Mouse (Mus musculus) kidney, postnatal 0 days (tissue): Measurements from ENCODE around the gene Gpatch2. TPM values are rescaled to one million over a fixed set of nuclear protein-coding genes. Genes with fewer than 3 reads are reported as not detected.

Source experiments
- ATAC-seq: fragments of 200-750 bp; cut with Nextera tagmentation; replicated peaks from 2 replicates; pipeline ENCODE4 v1.8.0; 2017; ENCODE audit warnings: low read depth, moderate number of reproducible peaks, moderate TSS enrichment, moderate library complexity; ENCODE audit not compliant: low FRiP score
- DNase-seq: peaks from one replicate; pipeline ENCODE4 v3.0.0-alpha.2; 2016; ENCODE audit warnings: low spot score
- H3K27ac ChIP-seq: fragments of 300-500 bp; sonication (generic); 2 replicates; pipeline ENCODE4 v1.5.1; 2014; ENCODE audit warnings: mild to moderate bottlenecking
- H3K27me3 ChIP-seq: fragments of 300-500 bp; sonication (generic); 2 replicates; pipeline ENCODE4 v1.6.1; 2014; ENCODE audit warnings: low read length, mixed read lengths; ENCODE audit not compliant: insufficient read depth
- H3K36me3 ChIP-seq: fragments of 300-500 bp; sonication (generic); 2 replicates; pipeline ENCODE4 v1.6.1; 2014; ENCODE audit warnings: low read length, mixed read lengths; ENCODE audit not compliant: insufficient read depth
- H3K4me1 ChIP-seq: fragments of 300-500 bp; sonication (generic); replicated peaks from 2 replicates; pipeline ENCODE4 v1.6.1; 2014; ENCODE audit warnings: antibody characterized with exemption, low read length, mixed read lengths; ENCODE audit not compliant: insufficient read depth
- H3K4me2 ChIP-seq: fragments of 300-500 bp; sonication (generic); 2 replicates; pipeline ENCODE4 v1.6.1; 2014; ENCODE audit warnings: mild to moderate bottlenecking, low read length, moderate library complexity, mixed read lengths
- H3K4me3 ChIP-seq: fragments of 300-500 bp; sonication (generic); replicated peaks from 2 replicates; pipeline ENCODE4 v1.5.1; 2014; ENCODE audit warnings: low read depth, low read length
- H3K9ac ChIP-seq: fragments of 300-500 bp; sonication (generic); 2 replicates; pipeline ENCODE4 v1.6.1; 2014; ENCODE audit warnings: low read depth, low read length
- H3K9me3 ChIP-seq: fragments of 300-500 bp; sonication (generic); replicated peaks from 2 replicates; pipeline ENCODE4 v1.6.1; 2016; ENCODE audit warnings: low read length, inconsistent platforms, mixed read lengths
- CTCF ChIP-seq: IDR thresholded peaks from 2 replicates; pipeline ENCODE4 v1.5.1; 2016; ENCODE audit warnings: antibody characterized with exemption, low read depth, mild to moderate bottlenecking, moderate library complexity
- WGBS: fragments of 180-500 bp; shearing (Covaris S2); extraction: QIAGEN DNeasy Blood & Tissue Kit; methylation state at CpG from one replicate; pipeline ENCODE4 v1.1.7; 2014; 5-methylcytosine and 5-hydroxymethylcytosine counted together
- polyA plus RNA-seq: library from polyadenylated mRNA; unstranded; fragments of >200 nt; fragmentation: Nextera tagmentation; extraction: Ambion mirVana; gene quantifications from 2 replicates; pipeline ENCODE4 v1.2.1, GENCODE M21; 2015

Gene Gpatch2
- polyA plus RNA-seq, 1 experiment from 2014 or later: 11.8 TPM

DNA sequence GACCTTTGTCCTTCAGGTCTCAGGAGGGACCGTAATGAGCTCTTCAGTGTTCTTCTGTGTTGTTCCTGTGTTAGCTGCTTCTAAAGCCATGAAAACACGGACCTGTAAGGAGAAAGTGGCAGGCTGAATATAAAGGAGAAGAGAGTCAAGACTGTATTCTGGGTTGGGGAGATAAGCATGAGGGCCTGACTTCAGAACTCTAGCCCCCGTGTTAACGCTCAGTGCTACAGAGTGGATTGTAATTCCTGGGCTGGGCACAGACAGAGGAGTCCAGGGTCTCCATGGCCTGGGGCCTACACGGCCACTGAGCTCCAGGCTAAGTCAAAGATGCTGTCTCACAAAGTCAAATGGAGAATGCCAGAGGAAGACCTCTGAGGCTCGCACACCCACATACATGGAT lies 132.3 kb downstream of the Gpatch2 start:
- WGBS: 95% methylated on average over 6 of the region's 6 CpGs

GRCm38 (mm10) chr1:187348053-187348820 lies 132.9 kb downstream of the Gpatch2 start:
- ATAC-seq: no peak
- WGBS: 91% methylated on average over 26 of the region's 26 CpGs
- Histone ChIP-seq H3K9me3 (no peaks in the 10 kb centered on the region), H3K27ac (no peak overlapping the region), H3K36me3 (0 out of 2 replicates have a peak, but pooled peaks cover 12% of the 10 kb centered on the region), H3K4me3 (no peak overlapping the region), H3K9ac (no peak overlapping the region), H3K4me1 (no peaks in the 10 kb centered on the region), H3K27me3 (no peaks in the 10 kb centered on the region), H3K4me2 (no peak overlapping the region)
- no peak for TF ChIP-seq CTCF
- DNase-seq: no peak

More for the DNA sequence above, 132.3 kb downstream of the Gpatch2 start:
- no peaks in the 10 kb centered on the region for H3K9me3 ChIP-seq
- H3K27me3 ChIP-seq: no peaks in the 10 kb centered on the region
- 0 out of 2 replicates have a peak, but pooled peaks cover 12% of the 10 kb centered on the region for H3K36me3 ChIP-seq
- no peak for ATAC-seq
- no peaks in the 10 kb centered on the region for H3K4me1 ChIP-seq
- H3K4me2 ChIP-seq: no peak overlapping the region
- no peak for TF ChIP-seq CTCF
- no peak overlapping the region for H3K27ac ChIP-seq
- DNase-seq: no peak
- H3K4me3 ChIP-seq: no peak overlapping the region
- no peak overlapping the region for H3K9ac ChIP-seq

GRCm38 (mm10) chr1:187348859-187349258 lies 133.6 kb downstream of the Gpatch2 start:
- no peak for ATAC-seq
- H3K9ac ChIP-seq: no peak overlapping the region
- no peak overlapping the region for H3K27ac ChIP-seq
- 83% methylated on average over 14 of the region's 14 CpGs for WGBS
- 0 out of 2 replicates have a peak, but pooled peaks cover 12% of the 10 kb centered on the region for H3K36me3 ChIP-seq
- no peaks in the 10 kb centered on the region for H3K9me3 ChIP-seq
- H3K4me3 ChIP-seq: no peak overlapping the region
- TF ChIP-seq CTCF: no peak
- H3K4me1 ChIP-seq: no peaks in the 10 kb centered on the region
- DNase-seq: no peak
- H3K27me3 ChIP-seq: no peaks in the 10 kb centered on the region
- no peak overlapping the region for H3K4me2 ChIP-seq

- Histone ChIP-seq H3K9me3 (no peaks in the 10 kb centered on the region), H3K4me1 (no peaks in the 10 kb centered on the region), H3K4me2 (no peak overlapping the region), H3K27me3 (no peaks in the 10 kb centered on the region), H3K4me3 (no peak overlapping the region), H3K27ac (no peak overlapping the region), H3K36me3 (no peaks in the 10 kb centered on the region), H3K9ac (no peak overlapping the region)
- DNase-seq (peak; percentile 43), ATAC-seq (no peak)
- TF ChIP-seq CTCF: no peak
- 71% methylated on average over 15 of the region's 15 CpGs for WGBS
Measured at GRCm38 (mm10) chr1:187356169-187356568, 140.9 kb downstream of the Gpatch2 start.

- no peaks in the 10 kb centered on the region for H3K9me3 ChIP-seq
- H3K36me3 ChIP-seq: no peaks in the 10 kb centered on the region
- no peaks in the 10 kb centered on the region for H3K4me1 ChIP-seq
- no peak overlapping the region for H3K4me2 ChIP-seq
- WGBS: 89% methylated on average over 8 of the region's 8 CpGs
- H3K4me3 ChIP-seq: no peak overlapping the region
- no peaks in the 10 kb centered on the region for H3K27me3 ChIP-seq
- no peak overlapping the region for H3K9ac ChIP-seq
- no peak for TF ChIP-seq CTCF
- DNase-seq: no peak
- H3K27ac ChIP-seq: no peak overlapping the region
- ATAC-seq: no peak
Measured at GRCm38 (mm10) chr1:187356904-187357303, 141.6 kb downstream of the Gpatch2 start.

DNA sequence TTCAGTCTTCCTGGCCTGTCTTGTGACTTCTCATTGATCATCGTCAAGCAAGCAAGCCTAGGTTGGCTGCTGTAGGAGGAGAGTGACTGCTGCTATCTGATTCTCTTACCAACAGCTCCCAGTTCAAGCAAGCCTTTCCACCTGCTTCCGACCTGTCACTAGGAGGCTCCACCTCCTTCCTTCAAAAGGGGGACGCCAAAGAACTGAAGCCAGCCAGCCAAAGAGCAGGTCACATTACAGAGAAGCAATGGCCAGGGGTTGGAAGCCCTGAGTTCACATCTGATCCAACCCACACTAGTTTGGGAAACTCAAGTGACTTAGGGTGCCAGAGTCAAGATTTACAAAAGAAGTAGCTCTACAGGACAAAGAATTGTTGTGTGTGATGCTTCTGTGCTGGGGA lies 144.9 kb downstream of the Gpatch2 start:
- Histone ChIP-seq H3K27me3 (no peaks in the 10 kb centered on the region), H3K9ac (no peak overlapping the region), H3K4me3 (no peak overlapping the region), H3K4me2 (no peak overlapping the region), H3K36me3 (no peaks in the 10 kb centered on the region), H3K4me1 (no peaks in the 10 kb centered on the region), H3K27ac (no peak overlapping the region), H3K9me3 (no peaks in the 10 kb centered on the region)
- DNase-seq (peak; percentile 21), ATAC-seq (no peak)
- 37% methylated on average over 3 of the region's 3 CpGs for WGBS
- TF ChIP-seq CTCF: peak; percentile 57
